Mouse (Mus musculus) heart, embryonic 11.5 days (tissue): ENCODE data around the gene Atp5d. TPM values are rescaled to one million over a fixed set of nuclear protein-coding genes. Genes with fewer than 3 reads are reported as not detected.

Experiments
- ATAC-seq: fragments of 200-750 bp; cut with Nextera tagmentation; replicated peaks from 2 replicates; pipeline ENCODE4 v1.8.0; 2017; ENCODE audit warnings: moderate library complexity; ENCODE audit not compliant: insufficient number of reproducible peaks, low FRiP score, low TSS enrichment
- H3K27ac ChIP-seq: fragments of 300-500 bp; sonication (generic); 2 replicates; pipeline ENCODE4 v1.5.1; 2014; ENCODE audit warnings: mild to moderate bottlenecking, low read depth, low read length
- H3K27me3 ChIP-seq: fragments of 300-500 bp; sonication (generic); 2 replicates; pipeline ENCODE4 v1.6.1; 2014; ENCODE audit warnings: mild to moderate bottlenecking, low read length, mixed read lengths; ENCODE audit not compliant: control insufficient read depth, insufficient read depth
- H3K36me3 ChIP-seq: fragments of 300-500 bp; sonication (generic); 2 replicates; pipeline ENCODE4 v1.6.1; 2014; ENCODE audit warnings: mild to moderate bottlenecking, low read length, moderate library complexity, mixed read lengths; ENCODE audit not compliant: control insufficient read depth, insufficient read depth
- H3K4me1 ChIP-seq: fragments of 300-500 bp; sonication (generic); 2 replicates; pipeline ENCODE4 v1.6.1; 2014; ENCODE audit warnings: low read length; ENCODE audit not compliant: control insufficient read depth, insufficient read depth
- H3K4me2 ChIP-seq: fragments of 300-500 bp; sonication (generic); 2 replicates; pipeline ENCODE4 v1.6.1; 2014; ENCODE audit warnings: mild to moderate bottlenecking, moderate library complexity
- H3K4me3 ChIP-seq: fragments of 300-500 bp; sonication (generic); 2 replicates; pipeline ENCODE4 v1.5.1; 2014; ENCODE audit warnings: low read depth, low read length
- H3K9ac ChIP-seq: fragments of 300-500 bp; sonication (generic); 2 replicates; pipeline ENCODE4 v1.6.1; 2014; ENCODE audit warnings: mild to moderate bottlenecking, low read depth, low read length, moderate library complexity
- H3K9me3 ChIP-seq: fragments of 300-500 bp; sonication (generic); replicated peaks from 2 replicates; pipeline ENCODE4 v1.6.1; 2016; ENCODE audit warnings: low read length; ENCODE audit not compliant: control insufficient read depth
- WGBS: fragments of 180-500 bp; shearing (Covaris S2); extraction: QIAGEN DNeasy Blood & Tissue Kit; methylation state at CpG from one replicate; pipeline ENCODE4 v1.1.7; 2014; ENCODE audit not compliant: insufficient replicate concordance; 5-methylcytosine and 5-hydroxymethylcytosine counted together
- polyA plus RNA-seq: library from polyadenylated mRNA; unstranded; fragments of >200 nt; fragmentation: Nextera tagmentation; extraction: Ambion mirVana; gene quantifications from 2 replicates; pipeline ENCODE4 v1.2.1, GENCODE M21; 2014

Gene Atp5d
- polyA plus RNA-seq, 1 experiment from 2014 or later = 785 TPM

- 47% methylated on average over 6 of the region's 6 CpGs for WGBS
- Histone ChIP-seq H3K4me3 (peak overlapping the region; percentile 71), H3K27ac (no peak overlapping the region), H3K36me3 (no peaks in the 10 kb centered on the region), H3K9me3 (no peaks in the 10 kb centered on the region), H3K27me3 (no peaks in the 10 kb centered on the region), H3K9ac (peak overlapping the region; percentile 85), H3K4me2 (peak overlapping the region; percentile 78), H3K4me1 (peaks cover 16% of the 10 kb centered on the region)
- no peak for ATAC-seq
These were observed 41.9 kb downstream of the Atp5d start for GRCm38 (mm10) chr10:80180288-80180687.

GRCm38 (mm10) chr10:80180823-80181222 lies 42.4 kb downstream of the Atp5d start:
- Histone ChIP-seq H3K4me2 (peak overlapping the region; percentile 78), H3K4me3 (peak overlapping the region; percentile 71)

GRCm38 (mm10) chr10:80182547-80182946 lies 44.1 kb downstream of the Atp5d start:
- WGBS = 86% methylated on average over 7 of the region's 7 CpGs
- H3K4me1 ChIP-seq = peaks cover 15% of the 10 kb centered on the region

More at GRCm38 (mm10) chr10:80180823-80181222, 42.4 kb downstream of the Atp5d start:
- no peak for ATAC-seq
- H3K9ac ChIP-seq = peak overlapping the region; percentile 85
- no peak overlapping the region for H3K27ac ChIP-seq
- 54% methylated on average over 5 of the region's 5 CpGs for WGBS
- no peaks in the 10 kb centered on the region for H3K9me3 ChIP-seq
- no peaks in the 10 kb centered on the region for H3K36me3 ChIP-seq
- H3K27me3 ChIP-seq = peaks cover 4% of the 10 kb centered on the region; the same call in 1 of the 2 replicates
- H3K4me1 ChIP-seq = peaks cover 16% of the 10 kb centered on the region

GRCm38 (mm10) chr10:80186649-80187048 lies 48.2 kb downstream of the Atp5d start:
- no peaks in the 10 kb centered on the region for H3K9me3 ChIP-seq
- H3K36me3 ChIP-seq = 0 out of 2 replicates have a peak, but pooled peaks cover 4% of the 10 kb centered on the region
- H3K27ac ChIP-seq = no peak overlapping the region
- H3K4me1 ChIP-seq = 0 out of 2 replicates have a peak, but pooled peaks cover 6% of the 10 kb centered on the region
- no peak overlapping the region for H3K4me2 ChIP-seq
- 0 out of 2 replicates have a peak overlapping the region, but pooled peaks have one; percentile 13 for H3K9ac ChIP-seq
- WGBS = 34% methylated on average over 27 of the region's 27 CpGs
- no peak overlapping the region for H3K4me3 ChIP-seq
- no peak for ATAC-seq
- H3K27me3 ChIP-seq = peaks cover 51% of the 10 kb centered on the region

More at GRCm38 (mm10) chr10:80182547-80182946, 44.1 kb downstream of the Atp5d start:
- H3K4me3 ChIP-seq = no peak overlapping the region
- no peak for ATAC-seq
- no peaks in the 10 kb centered on the region for H3K36me3 ChIP-seq
- H3K9me3 ChIP-seq = no peaks in the 10 kb centered on the region
- H3K4me2 ChIP-seq = no peak overlapping the region
- no peak overlapping the region for H3K27ac ChIP-seq
- H3K9ac ChIP-seq = no peak overlapping the region
- H3K27me3 ChIP-seq = peaks cover 19% of the 10 kb centered on the region

GRCm38 (mm10) chr10:80187739-80188138 lies 49.3 kb downstream of the Atp5d start:
- 90% methylated on average over 10 of the region's 10 CpGs for WGBS
- Histone ChIP-seq H3K9ac (no peak overlapping the region), H3K4me3 (no peak overlapping the region), H3K4me2 (no peak overlapping the region), H3K9me3 (no peaks in the 10 kb centered on the region), H3K4me1 (0 out of 2 replicates have a peak, but pooled peaks cover 6% of the 10 kb centered on the region), H3K27ac (no peak overlapping the region), H3K36me3 (0 out of 2 replicates have a peak, but pooled peaks cover 4% of the 10 kb centered on the region), H3K27me3 (peaks cover 60% of the 10 kb centered on the region)
- no peak for ATAC-seq

- no peak overlapping the region for H3K27ac ChIP-seq
- ATAC-seq = no peak
- H3K4me3 ChIP-seq = no peak overlapping the region
- H3K4me2 ChIP-seq = no peak overlapping the region
- 0 out of 2 replicates have a peak, but pooled peaks cover 6% of the 10 kb centered on the region for H3K4me1 ChIP-seq
- no peak overlapping the region for H3K9ac ChIP-seq
- H3K9me3 ChIP-seq = no peaks in the 10 kb centered on the region
- H3K27me3 ChIP-seq = peaks cover 60% of the 10 kb centered on the region
- 0 out of 2 replicates have a peak, but pooled peaks cover 4% of the 10 kb centered on the region for H3K36me3 ChIP-seq
- 75% methylated on average over 15 of the region's 15 CpGs for WGBS
These were observed 50.1 kb downstream of the Atp5d start for GRCm38 (mm10) chr10:80188453-80189024.

- H3K27ac ChIP-seq = no peak overlapping the region
- H3K9ac ChIP-seq = peak overlapping the region; percentile 56
- H3K4me3 ChIP-seq = peak overlapping the region; percentile 48
- H3K4me2 ChIP-seq = peak overlapping the region; percentile 90
- H3K9me3 ChIP-seq = no peaks in the 10 kb centered on the region
- H3K4me1 ChIP-seq = 0 out of 2 replicates have a peak, but pooled peaks cover 8% of the 10 kb centered on the region
- H3K27me3 ChIP-seq = peaks cover 60% of the 10 kb centered on the region
- 0 out of 2 replicates have a peak, but pooled peaks cover 4% of the 10 kb centered on the region for H3K36me3 ChIP-seq
- WGBS = 4% methylated on average over 21 of the region's 21 CpGs
- ATAC-seq = no peak
These were observed 51.6 kb downstream of the Atp5d start for GRCm38 (mm10) chr10:80189999-80190398.

DNA sequence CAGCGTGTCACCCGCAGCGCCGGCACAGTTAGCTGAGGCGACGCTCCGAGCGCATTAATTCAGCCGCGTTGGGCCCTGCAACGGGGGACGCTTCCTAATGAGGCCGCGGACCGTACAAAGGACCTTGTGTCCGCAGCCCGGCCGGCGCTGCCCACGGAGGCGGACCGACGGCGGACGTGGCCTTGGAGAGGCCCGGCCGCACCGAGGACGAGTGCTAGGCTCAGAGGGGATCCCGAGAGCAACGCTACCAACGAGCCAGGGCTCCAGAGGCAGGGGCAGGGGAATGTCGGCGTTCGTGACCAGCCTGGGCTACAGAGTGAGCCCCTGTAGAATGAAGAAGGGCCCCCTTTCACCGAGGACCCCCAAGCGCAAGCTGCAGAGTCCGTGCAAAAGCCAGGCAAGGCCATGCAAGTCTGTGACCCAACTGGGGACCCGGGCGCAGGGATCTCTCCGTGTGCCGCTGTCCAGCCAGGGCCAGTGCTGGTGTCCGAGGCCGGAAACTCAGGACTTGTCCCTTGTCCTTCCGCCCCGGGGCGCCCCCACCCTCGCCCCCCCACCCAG lies 52.1 kb downstream of the Atp5d start:
- no peak for ATAC-seq
- Histone ChIP-seq H3K4me1 (0 out of 2 replicates have a peak, but pooled peaks cover 8% of the 10 kb centered on the region), H3K4me2 (peak overlapping the region; percentile 90), H3K9ac (peak overlapping the region; percentile 56), H3K4me3 (peak overlapping the region; percentile 48), H3K36me3 (0 out of 2 replicates have a peak, but pooled peaks cover 4% of the 10 kb centered on the region), H3K27ac (no peak overlapping the region), H3K27me3 (peaks cover 59% of the 10 kb centered on the region), H3K9me3 (no peaks in the 10 kb centered on the region)
- WGBS = under 1% methylated on average over 47 of the region's 48 CpGs
